Mouse (Mus musculus) megakaryocyte, embryonic 14.5 days (primary cell): ENCODE data around the gene Gm20388.

Experiments used
- FLI1 ChIP-seq: IDR thresholded peaks from 2 replicates; pipeline ENCODE4 v1.6.1; 2012; ENCODE audit warnings: low read length, inconsistent platforms, mixed read lengths
- GATA1 ChIP-seq: IDR thresholded peaks from 3 replicates; pipeline ENCODE4 v1.6.1; 2012; ENCODE audit warnings: mixed read lengths, low read length, inconsistent platforms, borderline replicate concordance

DNA sequence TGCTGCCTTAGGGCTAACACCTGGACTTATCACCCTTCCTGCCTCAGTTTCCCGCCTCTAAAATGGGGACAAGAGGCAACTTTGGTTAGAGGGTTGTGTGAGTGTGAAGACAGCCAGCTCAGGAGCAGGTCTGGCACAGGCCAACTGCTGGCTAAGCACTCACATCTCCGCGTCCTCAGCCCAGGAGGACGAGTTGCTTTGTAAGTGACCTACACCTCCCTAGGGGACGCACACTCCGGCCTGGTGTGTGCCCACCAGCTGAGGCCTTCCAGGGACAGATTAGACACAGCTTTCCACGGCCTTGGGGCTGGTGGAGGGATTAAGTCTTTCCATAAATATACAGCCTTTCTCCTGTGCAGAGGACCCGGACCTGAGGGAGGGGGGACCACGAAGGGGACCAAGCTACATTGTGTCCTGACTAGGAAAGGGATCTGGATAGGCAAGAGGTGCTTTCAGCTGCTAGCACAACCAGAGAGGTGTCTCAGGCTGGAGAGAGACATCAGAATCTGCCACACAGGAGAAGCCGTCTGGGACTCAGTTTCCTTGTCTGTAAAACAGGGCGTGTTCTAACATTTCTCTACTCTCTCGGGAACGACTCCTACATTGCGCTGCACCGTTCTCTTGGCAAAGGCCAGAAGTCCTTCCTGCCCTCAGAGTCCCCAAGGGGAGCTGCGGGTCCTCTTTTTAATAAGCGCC, 722.5 kb downstream of the Gm20388 start:
- TF ChIP-seq GATA1 (no peak), FLI1 (no peak)
